Mouse (Mus musculus): ENCODE measurements around the gene Mfsd4a. TPM values are rescaled to one million over a fixed set of nuclear protein-coding genes. Genes with fewer than 3 reads are reported as not detected.

The Mfsd4a gene
- polyA plus RNA-seq, 1 experiment from 2014 or later: 16.0 TPM

DNA sequence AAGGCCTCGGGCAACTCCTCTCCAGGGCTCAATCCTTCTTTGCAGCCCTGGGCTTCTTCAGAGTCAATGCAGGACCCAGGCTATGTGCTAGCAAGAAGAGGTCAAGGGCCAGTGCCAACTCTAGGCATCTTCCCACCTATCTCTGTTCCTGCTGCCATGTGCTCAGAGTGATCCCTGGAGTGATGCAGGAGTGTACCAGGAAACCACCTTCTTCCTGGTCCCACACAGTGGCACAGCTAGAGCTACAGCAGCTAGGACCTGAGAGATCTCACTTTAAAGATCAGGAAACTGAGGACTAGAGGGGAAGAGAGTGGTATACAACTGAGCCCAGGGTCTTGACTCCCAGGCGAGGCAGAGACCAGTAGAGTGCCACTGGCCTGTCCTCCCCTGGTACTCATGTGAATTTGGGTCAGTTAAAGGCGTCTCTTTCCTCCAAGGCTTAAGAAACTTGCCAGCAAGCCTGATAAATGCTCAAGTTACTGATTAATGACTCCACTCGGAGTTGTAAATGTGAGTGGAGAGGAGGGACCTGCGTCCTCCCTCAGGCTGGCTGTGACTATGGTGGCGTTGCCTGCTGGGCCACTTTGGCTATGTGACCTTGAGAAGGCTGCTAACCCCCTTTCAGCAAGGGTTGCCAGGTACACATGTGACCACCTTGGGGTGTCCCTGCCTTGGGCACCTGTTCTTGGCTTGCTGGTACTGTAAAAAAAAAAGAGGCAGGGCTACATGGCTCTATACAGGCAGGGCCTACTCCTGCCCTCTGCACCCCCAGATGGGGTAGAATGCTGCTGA lies 5.9 kb downstream of the Mfsd4a start:
- no peaks in the 10 kb centered on the region for H3K36me3 ChIP-seq (replicated peaks)
- H3K27me3 ChIP-seq: peaks cover 17% of the 10 kb centered on the region
- no peak overlapping the region for H3K4me3 ChIP-seq (replicated peaks)
- no peak overlapping the region for H3K27ac ChIP-seq
- no peaks in the 10 kb centered on the region for H3K9me3 ChIP-seq
- no peak overlapping the region for H3K9ac ChIP-seq
- no peak for ATAC-seq (ENCODE audit: low FRiP score)
- 75% methylated on average over 6 of the region's 6 CpGs for WGBS
- H3K4me1 ChIP-seq: peaks cover under 1% of the 10 kb centered on the region
- H3K4me2 ChIP-seq: no peak overlapping the region

- Histone ChIP-seq H3K4me2 (no peak overlapping the region), H3K4me1 (no peaks in the 10 kb centered on the region), H3K36me3 (replicated peaks) (no peaks in the 10 kb centered on the region), H3K9me3 (no peaks in the 10 kb centered on the region), H3K27ac (no peak overlapping the region), H3K27me3 (no peaks in the 10 kb centered on the region; the same call in 1 of the 2 replicates), H3K9ac (no peak overlapping the region), H3K4me3 (replicated peaks) (no peak overlapping the region)
- ATAC-seq (ENCODE audit: low FRiP score): no peak
- 64% methylated on average over 7 of the region's 7 CpGs for WGBS
Measured at GRCm38 (mm10) chr1:132060036-132060769, 7.7 kb downstream of the Mfsd4a start.

- Histone ChIP-seq H3K9ac (no peak overlapping the region), H3K27me3 (no peaks in the 10 kb centered on the region; the same call in 1 of the 2 replicates), H3K27ac (no peak overlapping the region), H3K9me3 (no peaks in the 10 kb centered on the region), H3K4me3 (replicated peaks) (no peak overlapping the region), H3K4me2 (no peak overlapping the region), H3K4me1 (no peaks in the 10 kb centered on the region), H3K36me3 (replicated peaks) (no peaks in the 10 kb centered on the region)
- no peak for ATAC-seq (ENCODE audit: low FRiP score)
- 95% methylated on average over 5 of the region's 5 CpGs for WGBS
Measured at GRCm38 (mm10) chr1:132058558-132058957, 9.3 kb downstream of the Mfsd4a start.

DNA sequence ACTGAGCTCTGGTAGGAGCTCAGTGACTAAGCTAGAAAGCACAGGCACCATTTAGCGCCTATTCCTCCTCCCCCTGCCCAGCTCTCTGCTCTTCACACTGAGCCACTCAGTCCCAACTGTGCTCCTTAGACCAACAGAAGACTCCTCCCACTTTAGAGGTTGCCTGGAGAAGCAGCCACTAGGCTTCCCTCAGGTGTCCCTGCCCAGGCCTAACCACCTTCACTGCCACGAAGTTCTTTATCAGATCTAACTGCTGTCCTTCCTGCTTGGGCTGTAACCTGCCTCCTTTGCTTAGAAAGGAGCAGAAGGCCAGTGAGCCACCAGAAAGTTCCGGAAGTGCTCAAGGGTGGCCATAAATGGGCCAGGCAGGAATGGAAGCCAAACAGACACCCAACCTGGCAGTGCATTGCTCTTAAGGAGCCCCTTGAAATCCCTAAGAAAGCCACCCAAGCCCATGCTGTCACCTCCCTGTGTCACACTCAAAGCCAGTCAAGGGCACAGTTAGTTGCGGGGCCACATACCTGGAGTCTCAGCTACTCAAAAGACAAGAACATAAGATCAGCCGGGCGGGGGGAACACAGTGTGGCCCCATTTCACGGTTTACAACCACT lies 12.7 kb downstream of the Mfsd4a start:
- WGBS: 87% methylated on average over 7 of the region's 7 CpGs

GRCm38 (mm10) chr1:132054387-132054786 lies 13.5 kb downstream of the Mfsd4a start:
- WGBS: 92% methylated on average over 3 of the region's 3 CpGs
- H3K27ac ChIP-seq: no peak overlapping the region

More for the DNA sequence above, 12.7 kb downstream of the Mfsd4a start:
- no peak for ATAC-seq (ENCODE audit: low FRiP score)
- Histone ChIP-seq H3K4me2 (no peak overlapping the region), H3K9me3 (no peaks in the 10 kb centered on the region), H3K4me3 (replicated peaks) (no peak overlapping the region), H3K36me3 (replicated peaks) (no peaks in the 10 kb centered on the region), H3K9ac (no peak overlapping the region), H3K27ac (no peak overlapping the region), H3K4me1 (no peaks in the 10 kb centered on the region), H3K27me3 (no peaks in the 10 kb centered on the region; the same call in 1 of the 2 replicates)

DNA sequence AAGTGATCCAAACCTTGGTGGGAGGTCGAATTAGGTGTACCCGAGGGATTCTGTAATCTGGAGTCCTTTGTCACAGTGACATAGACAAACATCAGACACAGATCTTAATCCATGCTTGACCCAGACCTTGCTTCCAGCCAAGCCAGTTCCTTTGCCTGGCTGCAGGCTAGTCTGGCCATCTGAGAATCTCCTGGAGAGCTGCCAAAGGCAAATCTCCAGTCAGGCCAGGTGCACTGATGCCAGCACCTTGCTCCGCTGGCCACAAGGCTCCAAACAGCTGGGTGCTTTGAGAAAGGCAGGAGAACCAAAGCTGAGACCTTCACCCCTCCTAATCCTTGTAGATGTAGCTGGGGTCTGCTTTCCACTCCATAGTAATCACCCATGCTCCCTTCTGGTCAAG lies 16.1 kb downstream of the Mfsd4a start:
- H3K9ac ChIP-seq: no peak overlapping the region
- no peaks in the 10 kb centered on the region; the same call in 1 of the 2 replicates for H3K27me3 ChIP-seq
- no peaks in the 10 kb centered on the region for H3K36me3 ChIP-seq (replicated peaks)
- no peak for ATAC-seq (ENCODE audit: low FRiP score)
- no peak overlapping the region for H3K4me2 ChIP-seq
- no peaks in the 10 kb centered on the region for H3K9me3 ChIP-seq
- no peak overlapping the region for H3K27ac ChIP-seq
- H3K4me1 ChIP-seq: no peaks in the 10 kb centered on the region
- no peak overlapping the region for H3K4me3 ChIP-seq (replicated peaks)
- WGBS: 87% methylated on average over 3 of the region's 3 CpGs

More at GRCm38 (mm10) chr1:132054387-132054786, 13.5 kb downstream of the Mfsd4a start:
- Histone ChIP-seq H3K4me2 (no peak overlapping the region), H3K9ac (no peak overlapping the region), H3K4me3 (replicated peaks) (no peak overlapping the region), H3K27me3 (no peaks in the 10 kb centered on the region; the same call in 1 of the 2 replicates), H3K9me3 (no peaks in the 10 kb centered on the region), H3K36me3 (replicated peaks) (no peaks in the 10 kb centered on the region), H3K4me1 (no peaks in the 10 kb centered on the region)
- no peak for ATAC-seq (ENCODE audit: low FRiP score)

DNA sequence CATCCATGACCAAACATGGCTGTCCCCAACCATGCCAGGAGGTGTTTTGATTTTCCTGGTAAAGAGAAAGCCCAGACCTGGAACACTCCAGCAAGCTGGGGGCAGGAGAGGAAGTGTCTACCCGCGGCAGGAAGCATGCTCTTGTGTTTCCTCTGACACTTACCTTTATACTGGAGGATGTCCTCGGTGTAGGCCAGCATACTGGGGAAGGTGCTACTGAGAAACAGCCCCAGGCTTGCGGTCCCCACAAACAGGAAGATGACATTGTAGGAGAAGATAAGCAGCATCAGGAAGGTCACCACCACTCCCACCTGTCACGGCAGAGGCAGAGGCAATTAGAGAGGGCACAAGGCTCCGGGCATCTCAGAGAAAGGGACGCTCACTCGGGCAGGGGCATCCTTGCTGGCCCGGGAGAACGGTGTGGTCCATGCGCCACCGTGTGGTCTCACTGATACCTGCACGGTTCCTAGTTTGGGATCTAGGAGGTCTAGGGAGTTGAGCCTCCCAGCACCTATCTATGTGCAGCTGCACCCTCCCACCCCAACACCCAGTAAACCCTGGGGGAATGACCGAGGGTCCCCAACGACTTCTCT lies 21.6 kb downstream of the Mfsd4a start:
- Histone ChIP-seq H3K4me3 (replicated peaks) (no peak overlapping the region), H3K36me3 (replicated peaks) (no peaks in the 10 kb centered on the region), H3K4me2 (no peak overlapping the region), H3K27ac (no peak overlapping the region), H3K4me1 (peaks cover 3% of the 10 kb centered on the region; the same call in 1 of the 2 replicates), H3K27me3 (no peaks in the 10 kb centered on the region), H3K9ac (no peak overlapping the region), H3K9me3 (no peaks in the 10 kb centered on the region)
- 27% methylated on average over 15 of the region's 15 CpGs for WGBS
- ATAC-seq (ENCODE audit: low FRiP score): no peak

DNA sequence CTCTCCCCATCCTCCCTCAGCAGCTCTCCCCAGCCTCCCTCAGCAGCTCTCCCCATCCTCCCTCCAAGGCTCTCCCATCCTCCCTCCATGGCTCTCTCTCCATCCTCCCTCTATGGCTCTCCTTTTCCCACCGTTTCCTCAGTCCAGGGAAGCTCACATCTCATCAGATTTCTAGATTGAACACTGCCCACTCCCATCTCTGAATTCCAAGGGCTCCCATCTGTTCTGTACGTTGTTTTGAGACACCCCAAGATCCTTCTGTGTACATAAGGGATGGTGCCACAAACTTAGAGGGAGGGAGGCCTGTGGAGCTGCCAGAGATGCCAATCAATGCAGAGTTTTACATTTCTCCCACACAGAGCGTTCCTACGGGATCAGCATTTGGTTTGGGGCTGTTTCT lies 24.1 kb downstream of the Mfsd4a start:
- H3K9me3 ChIP-seq: no peaks in the 10 kb centered on the region
- no peak overlapping the region for H3K27ac ChIP-seq
- no peak overlapping the region for H3K4me2 ChIP-seq
- no peak overlapping the region for H3K9ac ChIP-seq
- no peak for ATAC-seq (ENCODE audit: low FRiP score)
- WGBS: 63% methylated on average over 4 of the region's 4 CpGs
- H3K4me1 ChIP-seq: peaks cover 3% of the 10 kb centered on the region; the same call in 1 of the 2 replicates
- no peak overlapping the region for H3K4me3 ChIP-seq (replicated peaks)
- H3K36me3 ChIP-seq (replicated peaks): no peaks in the 10 kb centered on the region
- H3K27me3 ChIP-seq: no peaks in the 10 kb centered on the region

- H3K4me3 ChIP-seq (replicated peaks): no peak overlapping the region
- WGBS: 77% methylated on average over 9 of the region's 9 CpGs
- H3K4me1 ChIP-seq: no peaks in the 10 kb centered on the region
- no peak overlapping the region for H3K9ac ChIP-seq
- ATAC-seq (ENCODE audit: low FRiP score): no peak
- no peaks in the 10 kb centered on the region for H3K27me3 ChIP-seq
- no peaks in the 10 kb centered on the region for H3K9me3 ChIP-seq
- H3K27ac ChIP-seq: no peak overlapping the region
- no peaks in the 10 kb centered on the region for H3K36me3 ChIP-seq (replicated peaks)
- no peak overlapping the region for H3K4me2 ChIP-seq
Measured at GRCm38 (mm10) chr1:132040201-132040621, 27.7 kb downstream of the Mfsd4a start.

GRCm38 (mm10) chr1:132038753-132039152 lies 29.1 kb downstream of the Mfsd4a start:
- no peaks in the 10 kb centered on the region for H3K9me3 ChIP-seq
- no peak overlapping the region for H3K9ac ChIP-seq
- no peak overlapping the region for H3K4me3 ChIP-seq (replicated peaks)
- H3K27me3 ChIP-seq: no peaks in the 10 kb centered on the region
- ATAC-seq (ENCODE audit: low FRiP score): no peak
- no peaks in the 10 kb centered on the region for H3K4me1 ChIP-seq
- no peak overlapping the region for H3K4me2 ChIP-seq
- WGBS: 84% methylated on average over 5 of the region's 5 CpGs
- peaks cover 4% of the 10 kb centered on the region for H3K36me3 ChIP-seq (replicated peaks)
- no peak overlapping the region for H3K27ac ChIP-seq

DNA sequence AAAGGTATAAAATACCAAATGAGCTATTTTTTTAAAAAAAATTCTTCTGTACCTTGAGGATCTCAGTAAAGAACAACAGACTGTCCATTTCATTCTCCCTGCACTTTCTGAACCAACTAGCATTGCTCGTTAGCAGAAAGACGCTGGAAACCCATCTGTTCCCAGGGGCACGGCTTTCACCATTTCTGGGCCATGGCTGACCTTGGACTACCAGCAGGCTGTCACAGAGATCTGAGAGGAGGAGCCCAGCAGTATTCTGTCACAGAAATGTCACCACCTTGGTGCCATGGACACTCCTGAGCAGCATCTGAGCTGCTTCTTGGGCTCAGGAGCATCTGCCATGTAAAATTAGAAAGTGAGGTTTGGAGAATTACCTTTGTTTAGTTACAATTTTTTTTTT lies 30.1 kb downstream of the Mfsd4a start:
- no peak overlapping the region for H3K4me2 ChIP-seq
- no peak overlapping the region for H3K27ac ChIP-seq
- H3K36me3 ChIP-seq (replicated peaks): peaks cover 15% of the 10 kb centered on the region
- H3K27me3 ChIP-seq: no peaks in the 10 kb centered on the region
- H3K4me1 ChIP-seq: no peaks in the 10 kb centered on the region
- no peak for ATAC-seq (ENCODE audit: low FRiP score)
- 56% methylated on average over 3 of the region's 3 CpGs for WGBS
- no peak overlapping the region for H3K4me3 ChIP-seq (replicated peaks)
- H3K9ac ChIP-seq: no peak overlapping the region
- H3K9me3 ChIP-seq: no peaks in the 10 kb centered on the region

DNA sequence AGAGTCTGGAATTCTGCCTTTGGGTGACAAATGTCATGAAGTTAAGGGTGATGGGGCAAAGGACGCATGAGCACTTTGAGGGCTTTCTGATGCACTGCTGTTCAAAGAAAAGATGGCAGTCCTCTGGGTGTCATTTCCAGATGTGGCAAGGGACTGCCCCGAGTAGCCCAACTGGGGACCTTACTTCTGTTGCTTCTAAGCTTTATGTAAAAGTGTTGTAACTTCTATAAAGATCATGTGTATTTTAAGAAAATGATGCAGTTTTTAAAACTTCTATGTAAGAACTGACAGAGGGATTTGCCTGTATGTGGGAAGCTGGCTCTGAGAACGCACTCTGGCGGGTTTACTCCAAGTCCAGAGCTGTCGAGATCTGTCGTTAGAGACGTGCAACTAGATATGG lies 35.7 kb downstream of the Mfsd4a start:
- Histone ChIP-seq H3K9me3 (no peaks in the 10 kb centered on the region), H3K4me2 (no peak overlapping the region), H3K4me3 (replicated peaks) (no peak overlapping the region), H3K27ac (no peak overlapping the region), H3K9ac (no peak overlapping the region), H3K4me1 (no peaks in the 10 kb centered on the region), H3K36me3 (replicated peaks) (peaks cover 62% of the 10 kb centered on the region), H3K27me3 (no peaks in the 10 kb centered on the region)
- WGBS: 90% methylated on average over 7 of the region's 7 CpGs
- no peak for ATAC-seq (ENCODE audit: low FRiP score)
